ENCODE assay signal across 8 mouse cellular contexts in genomic region chr12:110806301-110806970, GRCm38 (mm10). TPM values are rescaled to one million over a fixed set of nuclear protein-coding genes. Genes with fewer than 3 reads are reported as not detected.
DNase-seq lines count a peak whose midpoint lies in the region; ATAC-seq and TF ChIP-seq lines count a peak whose summit lies in the region.

No protein-coding gene starts in this region.

- no peak for ATAC-seq in kidney, embryonic 16.5 days (ENCODE audit: low FRiP score, low TSS enrichment)

- H3K4me3 ChIP-seq in kidney, adult 2 months (ENCODE audit: insufficient read depth, low read depth, low read length) = no peak overlapping the region
- H3K4me3 ChIP-seq in kidney, embryonic 16.5 days (ENCODE audit: low read length) = no peak overlapping the region

- no peaks in the 10 kb centered on the region for H3K4me1 ChIP-seq in kidney, adult 2 months (ENCODE audit: control insufficient read depth, insufficient read depth, low read length)
- H3K4me1 ChIP-seq in kidney, embryonic 16.5 days (ENCODE audit: insufficient read depth, low read length) = 0 out of 2 replicates have a peak, but pooled peaks cover 5% of the 10 kb centered on the region

- H3K27me3 ChIP-seq in kidney, adult 2 months (replicated peaks; ENCODE audit: control insufficient read depth, insufficient read depth, low read length) = no peaks in the 10 kb centered on the region
- no peaks in the 10 kb centered on the region for H3K27me3 ChIP-seq in kidney, embryonic 16.5 days (ENCODE audit: insufficient read depth, low read length)

- no peak overlapping the region for H3K27ac ChIP-seq in kidney, adult 2 months (ENCODE audit: insufficient read depth, low read depth, low read length)
- no peak overlapping the region for H3K27ac ChIP-seq in kidney, embryonic 16.5 days (ENCODE audit: low read length)

- 77% methylated on average over 3 of the region's 3 CpGs for whole genome bisulfite sequencing in kidney, adult 2 months
- 82% methylated on average over 3 of the region's 3 CpGs for WGBS in kidney, embryonic 16.5 days

- TF ChIP-seq CTCF in kidney, adult 2 months (conservative IDR thresholded peaks at IDR 0.05; ENCODE audit: insufficient read depth, insufficient read length, low read depth, low read length) = peak; percentile 65

- TF ChIP-seq POLR2A in kidney, adult 2 months (IDR thresholded peaks at IDR 0.05; ENCODE audit: low read depth, low read length) = no peak

- no peaks in the 10 kb centered on the region for H3K9me3 ChIP-seq in kidney, embryonic 16.5 days (ENCODE audit: low read length)

- peak; percentile 48 to 58 for DNase-seq in cerebellum, adult 18-20 months
- DNase-seq in cerebellum, adult 8-10 months = no peak
- peak; percentile 47 for DNase-seq in kidney, adult 2 months
- DNase-seq in adipocyte (ENCODE audit: low spot score) = peak; percentile 52
- DNase-seq in kidney, postnatal 36 days = peak; percentile 47 to 76
- DNase-seq in frontal cortex, postnatal 14 days (ENCODE audit: low spot score in 2 of 2) = no peak
- no peak for DNase-seq in left cerebral cortex, adult 11 months (ENCODE audit: low spot score)

- no peak overlapping the region for H3K9ac ChIP-seq in kidney, embryonic 16.5 days (replicated peaks; ENCODE audit: low read length)

- no peaks in the 10 kb centered on the region for H3K36me3 ChIP-seq in kidney, adult 2 months (ENCODE audit: control insufficient read depth, insufficient read depth, low read length)
- 0 out of 2 replicates have a peak, but pooled peaks cover 3% of the 10 kb centered on the region for H3K36me3 ChIP-seq in kidney, embryonic 16.5 days (ENCODE audit: insufficient read depth, low read length)

- H3K4me2 ChIP-seq in kidney, embryonic 16.5 days (replicated peaks; ENCODE audit: low read depth, low read length) = no peak overlapping the region

RNA-seq across cellular contexts. Expression of gene Mok, which starts 34.3 kb away (rescaled TPM):
- polyA plus RNA-seq in kidney, adult 2 months (2012; rRNA removed) = 9.8 and 10.1 TPM in 2 replicates
- polyA plus RNA-seq in kidney, embryonic 16.5 days (2015; fragmentation: Nextera tagmentation; extraction: Ambion mirVana) = 7.2 and 8.2 TPM in 2 replicates

RNA-seq across cellular contexts. Expression of gene Zfp839, which starts 43.6 kb away (rescaled TPM):
- polyA plus RNA-seq in kidney, adult 2 months (2012; rRNA removed) = 6.9 and 9.0 TPM in 2 replicates
- polyA plus RNA-seq in kidney, embryonic 16.5 days (2015; fragmentation: Nextera tagmentation; extraction: Ambion mirVana) = 6.4 and 7.1 TPM in 2 replicates

Comparison
In these comparisons a context has a peak if more than half of its experiments do, and no peak if none do; other contexts are left out.
1. DNase-seq: peak in cerebellum, adult 18-20 months (2 of 2), kidney, adult 2 months (single experiment), adipocyte (single experiment) and kidney, postnatal 36 days (2 of 2); none in cerebellum, adult 8-10 months (single experiment), frontal cortex, postnatal 14 days (0 of 2) and left cerebral cortex, adult 11 months (single experiment).